Mouse (Mus musculus) limb, embryonic 11.5 days (tissue): ENCODE measurements around the gene Plagl2. TPM values are rescaled to one million over a fixed set of nuclear protein-coding genes. Genes with fewer than 3 reads are reported as not detected.

Experiments used
- ATAC-seq: fragments of 200-750 bp; cut with Nextera tagmentation; 2 replicates; pipeline ENCODE4 v1.8.0; 2017; ENCODE audit warnings: low read depth; ENCODE audit not compliant: insufficient number of reproducible peaks, low FRiP score, low TSS enrichment
- DNase-seq: peaks from one replicate; pipeline ENCODE4 v3.0.0-alpha.2; 2015; ENCODE audit warnings: low spot score
- H3K27ac ChIP-seq: fragments of 300-500 bp; sonication (generic); replicated peaks from 2 replicates; pipeline ENCODE4 v1.5.1; 2014; ENCODE audit warnings: low read depth, mild to moderate bottlenecking, low read length
- H3K27me3 ChIP-seq: fragments of 300-500 bp; sonication (generic); 2 replicates; pipeline ENCODE4 v1.6.1; 2014; ENCODE audit warnings: mild to moderate bottlenecking, low read length, mixed read lengths; ENCODE audit not compliant: control insufficient read depth, insufficient read depth
- H3K36me3 ChIP-seq: fragments of 300-500 bp; sonication (generic); 2 replicates; pipeline ENCODE4 v1.6.1; 2014; ENCODE audit warnings: mild to moderate bottlenecking, low read length, moderate library complexity, mixed read lengths; ENCODE audit not compliant: control insufficient read depth, insufficient read depth
- H3K4me1 ChIP-seq: fragments of 300-500 bp; sonication (generic); 2 replicates; pipeline ENCODE4 v1.6.1; 2014; ENCODE audit warnings: low read length, mixed read lengths; ENCODE audit not compliant: control insufficient read depth, insufficient read depth
- H3K4me2 ChIP-seq: fragments of 300-500 bp; sonication (generic); 2 replicates; pipeline ENCODE4 v1.6.1; 2014; ENCODE audit warnings: low read depth, mild to moderate bottlenecking, moderate library complexity; ENCODE audit not compliant: severe bottlenecking
- H3K4me3 ChIP-seq: fragments of 300-500 bp; sonication (generic); 2 replicates; pipeline ENCODE4 v1.5.1; 2014; ENCODE audit warnings: low read depth, low read length
- H3K9ac ChIP-seq: fragments of 300-500 bp; sonication (generic); 2 replicates; pipeline ENCODE4 v1.6.1; 2014; ENCODE audit warnings: mild to moderate bottlenecking, low read length
- H3K9me3 ChIP-seq: fragments of 300-500 bp; sonication (generic); 2 replicates; pipeline ENCODE4 v1.6.1; 2016; ENCODE audit warnings: low read length; ENCODE audit not compliant: control insufficient read depth
- WGBS: fragments of 180-500 bp; shearing (Covaris S2); extraction: QIAGEN DNeasy Blood & Tissue Kit; methylation state at CpG from one replicate; pipeline ENCODE4 v1.1.7; 2014; 5-methylcytosine and 5-hydroxymethylcytosine counted together
- polyA plus RNA-seq: library from polyadenylated mRNA; unstranded; fragments of >200 nt; fragmentation: Nextera tagmentation; extraction: Ambion mirVana; gene quantifications from 2 replicates; pipeline ENCODE4 v1.2.1, GENCODE M21; 2014

Gene Plagl2
- polyA plus RNA-seq, 1 experiment from 2014 or later: 29.6 TPM

DNA sequence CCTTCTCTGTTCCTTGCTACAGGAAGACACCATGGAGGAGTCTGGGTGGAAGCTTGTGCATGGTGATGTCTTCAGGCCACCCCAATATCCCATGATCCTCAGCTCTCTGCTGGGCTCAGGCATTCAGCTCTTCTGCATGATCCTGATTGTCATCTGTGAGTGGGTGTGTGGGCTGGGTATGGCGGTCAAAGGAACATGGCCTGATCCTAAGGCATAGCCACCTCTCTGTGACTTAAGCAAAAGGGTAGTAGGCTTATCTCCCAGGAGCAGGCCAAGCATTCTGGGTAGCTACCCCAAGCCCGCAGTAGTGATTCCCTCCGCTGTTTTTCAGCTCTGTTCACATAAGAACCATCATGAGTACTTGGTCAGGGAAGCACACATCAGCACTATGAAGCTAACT, 47.0 kb downstream of the Plagl2 start:
- Histone ChIP-seq H3K36me3 (peaks cover 21% of the 10 kb centered on the region; the same call in 1 of the 2 replicates), H3K27me3 (no peaks in the 10 kb centered on the region), H3K27ac (no peak overlapping the region), H3K4me2 (no peak overlapping the region), H3K9me3 (no peaks in the 10 kb centered on the region), H3K4me3 (no peak overlapping the region), H3K4me1 (no peaks in the 10 kb centered on the region), H3K9ac (no peak overlapping the region)
- ATAC-seq: no peak
- 93% methylated on average over 3 of the region's 3 CpGs for WGBS
- DNase-seq: no peak

DNA sequence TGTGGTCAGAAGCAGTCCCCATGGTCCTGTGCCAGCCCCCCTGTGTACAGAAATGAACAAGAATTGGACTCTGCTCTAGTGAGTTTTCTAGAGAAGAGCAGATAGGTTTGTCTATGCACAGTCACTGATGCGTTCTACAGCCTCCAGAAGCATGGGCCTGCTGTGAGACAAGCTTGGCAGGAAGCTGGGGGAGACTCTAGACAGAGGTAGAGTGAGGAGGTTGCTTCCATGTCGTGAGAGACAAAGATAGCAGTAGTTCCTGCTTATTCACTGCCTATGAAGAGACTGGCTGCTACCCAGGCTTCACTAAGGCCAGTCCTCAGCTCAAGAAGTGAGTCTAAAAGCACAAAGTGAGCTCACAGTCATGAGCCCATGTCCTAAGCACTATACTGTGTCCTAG, 50.0 kb downstream of the Plagl2 start:
- Histone ChIP-seq H3K4me1 (no peaks in the 10 kb centered on the region), H3K36me3 (peaks cover 27% of the 10 kb centered on the region; the same call in 1 of the 2 replicates), H3K9ac (no peak overlapping the region), H3K27ac (no peak overlapping the region), H3K4me3 (no peak overlapping the region), H3K27me3 (no peaks in the 10 kb centered on the region), H3K4me2 (no peak overlapping the region), H3K9me3 (no peaks in the 10 kb centered on the region)
- ATAC-seq (no peak), DNase-seq (no peak)
- WGBS: 91% methylated on average over 2 of the region's 2 CpGs

DNA sequence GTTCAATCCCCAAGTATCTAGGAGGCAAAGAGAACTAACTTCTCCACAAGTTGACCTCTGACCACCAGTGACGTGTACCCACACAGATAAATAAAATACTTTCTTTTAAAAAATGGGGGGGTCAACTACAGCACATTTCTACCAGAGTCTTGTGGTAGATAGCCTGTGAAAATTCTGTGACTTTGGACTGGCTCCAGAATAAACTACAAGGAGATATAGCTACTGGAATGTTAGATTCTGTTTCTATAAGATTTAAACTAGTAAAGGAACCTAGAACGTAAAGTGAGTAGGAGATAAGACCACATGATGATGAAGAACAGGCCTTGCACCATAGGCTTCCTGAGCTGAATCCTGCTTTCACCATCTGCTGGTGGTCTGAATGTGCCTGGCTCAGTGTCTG, 53.4 kb downstream of the Plagl2 start:
- no peaks in the 10 kb centered on the region for H3K9me3 ChIP-seq
- H3K4me2 ChIP-seq: no peak overlapping the region
- H3K4me1 ChIP-seq: no peaks in the 10 kb centered on the region
- no peak overlapping the region for H3K27ac ChIP-seq
- H3K4me3 ChIP-seq: no peak overlapping the region
- H3K27me3 ChIP-seq: no peaks in the 10 kb centered on the region
- ATAC-seq: no peak
- no peak overlapping the region for H3K9ac ChIP-seq
- WGBS: 89% methylated on average over 2 of the region's 2 CpGs
- no peak for DNase-seq
- H3K36me3 ChIP-seq: peaks cover 21% of the 10 kb centered on the region; the same call in 1 of the 2 replicates

DNA sequence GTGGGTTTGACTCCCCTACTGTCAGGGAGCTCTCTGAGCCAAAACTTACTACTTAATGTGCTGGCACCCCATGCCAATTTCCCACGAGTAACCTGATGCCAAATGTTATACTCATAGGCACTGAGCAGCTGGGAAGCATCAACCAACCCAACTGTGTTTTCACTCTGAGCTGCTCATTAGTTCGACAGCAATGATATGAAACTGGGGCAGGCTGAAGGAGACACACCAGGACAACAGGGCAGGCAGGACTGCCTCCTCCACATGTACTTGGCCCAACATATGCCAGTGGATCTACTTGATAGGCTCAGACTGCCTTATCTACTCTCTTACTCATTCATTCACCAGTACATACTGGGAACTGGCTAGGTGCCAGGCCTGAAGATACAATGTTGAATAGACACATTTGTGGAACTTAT, 55.0 kb downstream of the Plagl2 start:
- 79% methylated on average over 2 of the region's 2 CpGs for WGBS
- Histone ChIP-seq H3K27ac (no peak overlapping the region), H3K9me3 (no peaks in the 10 kb centered on the region), H3K27me3 (no peaks in the 10 kb centered on the region), H3K4me3 (no peak overlapping the region), H3K4me1 (no peaks in the 10 kb centered on the region), H3K9ac (no peak overlapping the region), H3K36me3 (peaks cover 21% of the 10 kb centered on the region; the same call in 1 of the 2 replicates), H3K4me2 (no peak overlapping the region)
- DNase-seq: no peak
- ATAC-seq: no peak

DNA sequence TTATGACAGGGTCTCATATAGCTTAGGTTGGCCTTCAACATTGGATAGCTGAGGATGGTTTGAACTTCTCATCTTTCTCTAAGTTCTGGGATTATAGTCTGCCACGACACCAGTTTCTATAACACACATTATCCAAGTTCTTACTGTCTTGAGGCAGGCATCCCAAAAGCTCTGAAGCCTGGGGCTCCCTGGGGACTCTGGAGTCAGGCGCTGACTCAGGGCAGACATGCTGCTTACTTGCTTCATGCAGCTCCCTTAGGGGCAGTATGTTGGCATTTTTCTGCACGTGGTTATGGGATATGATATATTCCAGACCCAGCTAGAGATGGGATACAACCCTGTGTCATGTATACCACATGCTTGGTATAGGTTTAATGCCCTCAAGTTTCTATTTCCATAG, 61.3 kb downstream of the Plagl2 start:
- Histone ChIP-seq H3K4me2 (no peak overlapping the region), H3K9ac (no peak overlapping the region), H3K4me3 (no peak overlapping the region), H3K36me3 (peaks cover 4% of the 10 kb centered on the region), H3K9me3 (no peaks in the 10 kb centered on the region), H3K4me1 (no peaks in the 10 kb centered on the region), H3K27ac (no peak overlapping the region), H3K27me3 (no peaks in the 10 kb centered on the region)
- ATAC-seq: no peak
- no peak for DNase-seq
- 87% methylated on average over 3 of the region's 3 CpGs for WGBS

DNA sequence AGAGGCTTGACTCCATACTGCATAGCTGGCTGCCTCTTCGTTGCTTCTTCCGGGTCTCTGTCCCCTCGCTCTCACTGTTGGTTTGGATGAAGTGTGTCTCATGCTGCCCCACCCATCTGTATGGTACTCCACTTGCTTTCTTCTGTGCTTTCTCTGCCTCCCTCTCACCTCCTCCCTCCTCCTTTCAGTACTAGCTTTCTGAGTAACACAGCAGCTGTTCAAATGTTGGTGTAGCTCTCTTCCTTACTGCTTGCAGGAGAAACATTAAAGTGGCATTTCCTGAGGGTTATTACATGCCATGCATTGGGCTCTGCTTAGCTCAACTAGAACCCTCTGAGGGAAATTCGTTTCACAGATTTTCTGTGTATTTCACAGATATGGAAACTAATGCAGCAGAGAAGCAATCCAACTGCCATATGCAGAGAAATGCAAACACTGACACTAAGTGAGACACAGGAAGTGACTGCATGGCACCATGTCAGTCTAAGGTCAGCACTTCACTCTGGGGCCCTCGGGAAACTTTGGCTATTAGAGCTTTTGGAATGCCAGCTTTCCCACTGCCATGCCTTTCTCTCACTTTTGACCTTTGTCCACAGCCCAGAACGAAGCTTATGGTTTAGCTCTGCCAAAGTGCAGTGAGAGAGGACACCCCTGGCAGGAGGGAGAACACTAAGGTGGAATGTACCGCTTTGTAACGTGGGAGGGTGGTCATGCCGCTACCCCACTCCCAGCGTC, 61.9 kb downstream of the Plagl2 start:
- WGBS: 86% methylated on average over 10 of the region's 10 CpGs
- Histone ChIP-seq H3K27ac (no peak overlapping the region), H3K4me1 (no peaks in the 10 kb centered on the region), H3K27me3 (no peaks in the 10 kb centered on the region), H3K9me3 (no peaks in the 10 kb centered on the region), H3K4me2 (no peak overlapping the region), H3K36me3 (peaks cover 4% of the 10 kb centered on the region), H3K4me3 (no peak overlapping the region), H3K9ac (no peak overlapping the region)
- no peak for ATAC-seq
- no peak for DNase-seq

Other genes with a start within 250 kb of the Plagl2 start
- 59.0 and 63.0 TPM in 2 replicates for gene Pdrg1, start 226.0 kb downstream of the Plagl2 start, polyA plus RNA-seq
- not detected in 2 replicates for gene Xkr7, start 209.6 kb downstream of the Plagl2 start, polyA plus RNA-seq
- gene Ccm2l, start 175.5 kb downstream of the Plagl2 start, polyA plus RNA-seq: 1.0 and 1.4 TPM in 2 replicates
- 1.4 TPM in 2 replicates for gene Hck, start 133.0 kb downstream of the Plagl2 start, polyA plus RNA-seq
- gene Tm9sf4, start 80.1 kb downstream of the Plagl2 start, polyA plus RNA-seq: 79.7 and 97.5 TPM in 2 replicates
- 6.1 and 7.9 TPM in 2 replicates for gene Tspyl3, start 16.0 kb downstream of the Plagl2 start, polyA plus RNA-seq
- 7.3 and 7.9 TPM in 2 replicates for gene Pofut1, start 107 bp upstream of the Plagl2 start, polyA plus RNA-seq
- gene Kif3b, start 50.0 kb upstream of the Plagl2 start, polyA plus RNA-seq: 5.1 and 5.8 TPM in 2 replicates
- gene Asxl1, start 104.4 kb upstream of the Plagl2 start, polyA plus RNA-seq: 24.0 and 26.5 TPM in 2 replicates